Mouse (Mus musculus): Measurements from ENCODE around the gene Meis2. TPM values are rescaled to one million over a fixed set of nuclear protein-coding genes. Genes with fewer than 3 reads are reported as not detected.

Gene Meis2
- polyA plus RNA-seq, 1 experiment: not detected

DNA sequence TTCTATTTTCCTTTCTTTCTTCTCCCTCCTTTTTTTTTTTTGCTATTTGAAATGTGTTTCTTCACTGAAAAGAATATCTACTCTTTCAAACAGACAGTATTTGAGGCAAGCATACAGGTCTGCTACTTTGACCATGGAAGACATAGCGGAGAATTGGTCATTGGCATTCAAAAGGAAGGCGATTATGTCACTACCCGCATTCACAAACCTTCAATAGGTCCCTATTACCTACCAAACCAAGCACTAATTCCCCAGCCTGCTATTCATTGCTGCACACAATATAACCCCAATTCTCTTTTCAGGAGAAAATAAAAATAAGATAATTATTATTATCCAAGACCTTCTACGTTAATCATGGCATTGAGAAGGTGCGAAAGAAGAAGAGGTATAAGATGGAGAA lies 30.3 kb downstream of the Meis2 start:
- Histone ChIP-seq H3K4me1 (ENCODE audit: control insufficient read depth, insufficient read depth, low read length) (no peaks in the 10 kb centered on the region), H3K27ac (ENCODE audit: insufficient read depth, low read depth, low read length) (no peak overlapping the region), H3K4me3 (ENCODE audit: insufficient read depth, low read length) (no peak overlapping the region)
- TF ChIP-seq POLR2A (IDR thresholded peaks at IDR 0.05; ENCODE audit: borderline replicate concordance, low read depth, low read length) (no peak), CTCF (IDR thresholded peaks at IDR 0.05; ENCODE audit: low read depth, low read length) (no peak)

DNA sequence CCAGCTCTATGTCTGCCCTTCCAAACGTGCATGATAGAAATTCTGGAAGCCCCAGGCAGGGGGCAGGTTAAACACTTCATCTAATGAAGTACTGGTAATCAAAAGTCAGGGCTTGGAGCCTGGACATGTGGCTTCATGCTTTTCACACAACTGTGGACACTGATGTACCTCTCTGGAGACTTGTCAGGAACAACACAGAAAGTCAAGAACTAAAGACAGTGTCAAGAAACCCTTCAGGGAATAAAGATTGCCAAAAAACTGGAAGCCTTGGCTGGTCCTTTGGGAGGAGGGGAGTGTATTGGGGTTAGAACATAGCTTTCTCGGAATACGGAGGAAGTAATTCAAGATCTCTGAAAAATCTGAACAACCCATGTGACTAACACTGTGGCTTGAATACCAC lies 37.5 kb downstream of the Meis2 start:
- Histone ChIP-seq H3K27ac (ENCODE audit: insufficient read depth, low read depth, low read length) (no peak overlapping the region), H3K4me3 (ENCODE audit: insufficient read depth, low read length) (no peak overlapping the region), H3K4me1 (ENCODE audit: control insufficient read depth, insufficient read depth, low read length) (no peaks in the 10 kb centered on the region)
- no peak for TF ChIP-seq CTCF (IDR thresholded peaks at IDR 0.05; ENCODE audit: low read depth, low read length)
- no peak for TF ChIP-seq POLR2A (IDR thresholded peaks at IDR 0.05; ENCODE audit: borderline replicate concordance, low read depth, low read length)

DNA sequence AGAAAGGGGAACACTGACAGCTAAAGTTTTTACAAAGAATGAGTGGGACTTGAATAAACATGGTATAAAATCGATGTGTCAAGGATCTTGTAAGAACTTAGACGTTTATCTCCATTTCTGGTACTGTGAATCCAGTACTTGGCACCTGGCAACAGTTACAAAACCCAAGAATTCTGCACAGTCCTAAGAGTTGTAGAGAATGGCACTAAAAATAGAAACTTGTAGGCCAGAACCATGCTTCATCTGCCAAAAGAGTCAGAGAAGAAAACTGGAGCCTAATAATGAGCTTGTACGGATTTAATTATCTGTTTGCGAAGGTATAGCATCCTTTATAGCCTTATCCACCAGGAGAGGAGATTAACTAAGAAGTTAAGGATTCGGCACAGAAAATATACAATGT lies 42.8 kb downstream of the Meis2 start:
- no peak overlapping the region for H3K4me3 ChIP-seq (ENCODE audit: insufficient read depth, low read length)
- H3K4me1 ChIP-seq (ENCODE audit: control insufficient read depth, insufficient read depth, low read length): no peaks in the 10 kb centered on the region
- TF ChIP-seq POLR2A (IDR thresholded peaks at IDR 0.05; ENCODE audit: borderline replicate concordance, low read depth, low read length) (no peak), CTCF (IDR thresholded peaks at IDR 0.05; ENCODE audit: low read depth, low read length) (no peak)
- no peak overlapping the region for H3K27ac ChIP-seq (ENCODE audit: insufficient read depth, low read depth, low read length)

DNA sequence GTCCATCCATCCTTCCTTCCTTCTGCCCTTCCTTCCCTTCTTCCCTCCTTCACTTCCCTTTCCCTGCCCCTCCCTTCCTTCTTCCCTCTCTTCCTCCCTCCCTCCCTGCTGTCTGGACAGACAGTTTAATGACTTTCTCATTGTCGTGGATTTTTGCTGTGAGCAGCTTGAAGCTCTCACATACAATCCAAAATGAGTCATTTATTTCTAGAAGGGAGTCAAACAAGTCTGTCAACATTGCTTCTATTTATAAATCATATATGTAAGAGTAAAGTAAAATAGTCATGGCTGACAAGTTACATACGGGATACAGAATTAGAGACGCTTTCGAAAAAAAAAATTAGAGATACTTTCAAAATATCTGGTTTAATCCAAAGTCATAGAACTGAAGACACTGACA lies 43.7 kb downstream of the Meis2 start:
- Histone ChIP-seq H3K4me1 (ENCODE audit: control insufficient read depth, insufficient read depth, low read length) (no peaks in the 10 kb centered on the region), H3K4me3 (ENCODE audit: insufficient read depth, low read length) (no peak overlapping the region), H3K27ac (ENCODE audit: insufficient read depth, low read depth, low read length) (no peak overlapping the region)
- TF ChIP-seq CTCF (IDR thresholded peaks at IDR 0.05; ENCODE audit: low read depth, low read length) (no peak), POLR2A (IDR thresholded peaks at IDR 0.05; ENCODE audit: borderline replicate concordance, low read depth, low read length) (no peak)

DNA sequence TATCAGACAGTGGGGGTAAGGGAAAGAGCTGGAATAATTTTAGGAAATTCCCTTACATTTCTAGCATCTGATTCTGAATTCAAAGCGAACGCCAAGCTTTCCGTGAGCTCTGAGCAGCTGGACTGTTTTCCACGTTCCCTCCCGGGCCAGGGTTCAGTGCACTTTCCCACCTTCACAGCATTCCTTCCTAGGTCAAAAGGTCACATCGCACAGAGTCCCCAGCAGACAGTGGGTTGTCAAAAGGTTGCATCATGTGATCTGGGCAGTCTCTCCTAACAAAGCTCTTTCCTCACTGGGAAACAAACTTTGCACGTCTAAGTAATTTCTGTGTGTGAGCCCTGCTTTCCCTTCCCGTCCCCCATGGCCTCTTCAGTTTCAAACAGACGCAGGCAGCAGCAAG lies 44.6 kb downstream of the Meis2 start:
- Histone ChIP-seq H3K4me1 (ENCODE audit: control insufficient read depth, insufficient read depth, low read length) (no peaks in the 10 kb centered on the region), H3K4me3 (ENCODE audit: insufficient read depth, low read length) (no peak overlapping the region), H3K27ac (ENCODE audit: insufficient read depth, low read depth, low read length) (no peak overlapping the region)
- TF ChIP-seq CTCF (IDR thresholded peaks at IDR 0.05; ENCODE audit: low read depth, low read length) (no peak), POLR2A (IDR thresholded peaks at IDR 0.05; ENCODE audit: borderline replicate concordance, low read depth, low read length) (no peak)

DNA sequence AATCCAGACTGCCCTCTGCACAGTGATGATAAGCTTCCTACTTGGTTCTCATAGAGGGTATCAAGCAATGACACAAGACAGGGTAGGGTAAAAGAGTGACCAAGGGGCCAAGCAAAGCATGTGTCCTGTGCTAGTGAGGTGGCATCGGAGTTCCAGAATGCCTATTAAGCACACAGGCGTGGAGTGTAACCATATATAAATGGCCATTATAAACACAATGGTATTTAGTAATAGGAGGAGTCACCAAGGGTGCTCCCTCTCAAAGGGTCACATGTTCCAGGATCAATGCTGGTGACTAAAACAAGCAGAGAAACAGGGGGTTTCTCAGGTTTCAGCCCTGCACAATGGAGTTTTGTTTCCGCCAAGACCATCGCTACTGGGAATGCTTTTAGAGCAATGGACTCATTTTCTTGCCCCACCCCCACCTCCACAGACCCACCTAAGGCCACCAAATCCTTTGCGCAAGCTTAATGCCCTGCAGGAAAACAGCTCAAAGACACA lies 45.1 kb downstream of the Meis2 start:
- TF ChIP-seq POLR2A (IDR thresholded peaks at IDR 0.05; ENCODE audit: borderline replicate concordance, low read depth, low read length) (no peak), CTCF (IDR thresholded peaks at IDR 0.05; ENCODE audit: low read depth, low read length) (no peak)
- Histone ChIP-seq H3K4me3 (ENCODE audit: insufficient read depth, low read length) (no peak overlapping the region), H3K27ac (ENCODE audit: insufficient read depth, low read depth, low read length) (no peak overlapping the region), H3K4me1 (ENCODE audit: control insufficient read depth, insufficient read depth, low read length) (no peaks in the 10 kb centered on the region)

DNA sequence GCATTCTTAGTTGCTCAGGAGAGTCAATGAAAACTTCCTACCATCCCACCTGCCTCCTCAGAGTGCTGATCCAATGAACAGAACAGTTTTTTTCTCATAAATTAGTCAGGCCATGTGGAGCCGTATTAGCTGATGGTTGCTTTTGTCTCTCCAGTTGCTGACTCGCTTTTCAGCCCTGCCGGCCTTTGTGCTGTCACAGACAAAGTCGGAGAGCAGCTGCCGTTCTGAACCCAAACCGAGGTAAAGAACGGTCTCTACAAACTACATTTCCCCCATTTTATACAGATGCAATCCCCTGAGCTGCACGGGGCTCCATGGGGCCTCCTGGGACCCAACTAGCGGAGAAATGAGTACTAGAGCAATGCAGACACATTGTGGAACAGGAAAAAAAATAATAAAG lies 45.7 kb downstream of the Meis2 start:
- TF ChIP-seq POLR2A (IDR thresholded peaks at IDR 0.05; ENCODE audit: borderline replicate concordance, low read depth, low read length) (no peak), CTCF (IDR thresholded peaks at IDR 0.05; ENCODE audit: low read depth, low read length) (no peak)
- no peak overlapping the region for H3K4me3 ChIP-seq (ENCODE audit: insufficient read depth, low read length)

DNA sequence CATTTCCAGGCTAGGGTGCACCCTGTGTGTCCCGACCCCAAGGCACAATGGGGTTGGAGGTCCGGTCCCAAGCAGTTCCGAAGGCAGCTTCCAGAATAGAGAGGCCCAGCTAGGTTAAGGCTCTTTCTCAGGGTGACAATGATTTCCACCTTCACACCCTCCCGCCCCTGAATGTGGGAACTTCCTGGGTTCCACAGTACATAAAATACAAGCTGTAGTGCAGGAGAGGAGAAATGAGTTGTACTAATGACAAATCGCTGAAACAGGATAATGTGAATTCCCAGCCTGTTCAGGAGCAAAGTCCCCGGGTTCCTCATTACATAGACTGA lies 46.2 kb downstream of the Meis2 start:
- Histone ChIP-seq H3K27ac (ENCODE audit: insufficient read depth, low read depth, low read length) (no peak overlapping the region), H3K4me3 (ENCODE audit: insufficient read depth, low read length) (no peak overlapping the region), H3K4me1 (ENCODE audit: control insufficient read depth, insufficient read depth, low read length) (no peaks in the 10 kb centered on the region)
- no peak for TF ChIP-seq POLR2A (IDR thresholded peaks at IDR 0.05; ENCODE audit: borderline replicate concordance, low read depth, low read length)
- no peak for TF ChIP-seq CTCF (IDR thresholded peaks at IDR 0.05; ENCODE audit: low read depth, low read length)

More for the DNA sequence above, 45.7 kb downstream of the Meis2 start:
- Histone ChIP-seq H3K4me1 (ENCODE audit: control insufficient read depth, insufficient read depth, low read length) (no peaks in the 10 kb centered on the region), H3K27ac (ENCODE audit: insufficient read depth, low read depth, low read length) (no peak overlapping the region)

DNA sequence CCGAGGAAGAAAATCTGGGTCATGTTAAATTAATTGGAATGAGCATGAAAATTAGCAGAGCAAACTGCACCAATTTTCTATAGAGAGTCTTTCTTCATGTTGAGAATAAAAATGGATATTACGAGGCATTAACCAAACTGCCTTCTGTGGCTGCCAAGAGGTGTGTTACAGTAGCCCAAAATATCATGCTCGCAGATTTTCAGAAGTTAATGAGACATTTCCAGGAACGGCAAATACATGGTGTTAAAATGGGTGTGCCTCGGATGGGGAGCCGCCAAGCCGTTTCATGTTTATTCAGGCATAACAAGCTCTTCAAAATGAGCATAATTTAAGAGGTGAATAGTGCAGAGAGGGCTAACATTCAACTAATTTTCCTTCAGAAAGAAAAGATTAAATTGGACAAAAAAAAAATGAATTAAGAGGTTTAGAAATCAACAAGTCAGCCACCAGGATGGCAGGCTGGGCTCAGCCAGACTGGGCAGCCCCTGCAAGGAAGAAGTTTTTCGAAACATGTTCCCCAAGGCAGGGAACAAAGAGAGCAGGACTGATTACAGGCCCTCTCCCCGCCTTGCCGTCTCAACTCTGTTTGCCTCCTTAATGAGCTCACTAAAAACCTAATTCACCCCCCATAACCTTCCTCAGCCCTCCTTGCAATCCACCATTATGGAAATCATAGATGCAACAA lies 46.7 kb downstream of the Meis2 start:
- TF ChIP-seq CTCF (IDR thresholded peaks at IDR 0.05; ENCODE audit: low read depth, low read length) (no peak), POLR2A (IDR thresholded peaks at IDR 0.05; ENCODE audit: borderline replicate concordance, low read depth, low read length) (no peak)
- H3K4me1 ChIP-seq (ENCODE audit: control insufficient read depth, insufficient read depth, low read length): no peaks in the 10 kb centered on the region
- H3K4me3 ChIP-seq (ENCODE audit: insufficient read depth, low read length): no peak overlapping the region
- no peak overlapping the region for H3K27ac ChIP-seq (ENCODE audit: insufficient read depth, low read depth, low read length)

DNA sequence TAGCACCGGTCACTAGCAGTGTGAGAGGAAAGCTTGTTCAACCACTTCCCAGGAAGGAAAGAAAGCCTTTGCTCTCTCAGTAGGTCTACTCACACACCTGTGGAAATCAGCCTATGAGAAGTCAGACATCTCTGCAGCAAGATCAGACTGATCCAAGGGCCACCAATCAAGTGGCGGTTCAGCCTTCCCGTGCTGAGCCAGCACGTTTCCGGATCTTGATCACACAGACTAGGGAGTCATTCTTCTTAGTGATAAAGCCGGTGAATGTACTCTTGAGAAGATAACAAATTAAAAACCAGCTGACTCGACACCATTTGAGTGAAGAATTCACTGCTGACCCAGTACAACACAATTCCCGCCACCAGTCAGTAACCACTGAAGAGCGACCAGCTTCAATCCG lies 50.1 kb downstream of the Meis2 start:
- TF ChIP-seq CTCF (IDR thresholded peaks at IDR 0.05; ENCODE audit: low read depth, low read length) (no peak), POLR2A (IDR thresholded peaks at IDR 0.05; ENCODE audit: borderline replicate concordance, low read depth, low read length) (no peak)
- no peak overlapping the region for H3K4me3 ChIP-seq (ENCODE audit: insufficient read depth, low read length)
- no peaks in the 10 kb centered on the region for H3K4me1 ChIP-seq (ENCODE audit: control insufficient read depth, insufficient read depth, low read length)
- no peak overlapping the region for H3K27ac ChIP-seq (ENCODE audit: insufficient read depth, low read depth, low read length)
